Mouse (Mus musculus) embryonic facial prominence, embryonic 11.5 days (tissue): ENCODE results near the gene Nol4l. TPM values are rescaled to one million over a fixed set of nuclear protein-coding genes. Genes with fewer than 3 reads are reported as not detected.

ENCODE experiments used
- ATAC-seq: fragments of 200-750 bp; cut with Nextera tagmentation; replicated peaks from 2 replicates; pipeline ENCODE4 v1.8.0; 2017; ENCODE audit warnings: low read depth; ENCODE audit not compliant: insufficient number of reproducible peaks, low FRiP score, low TSS enrichment
- DNase-seq: peaks from one replicate; pipeline ENCODE4 v3.0.0-alpha.2; 2015; ENCODE audit warnings: low spot score
- H3K27ac ChIP-seq: fragments of 300-500 bp; sonication (generic); replicated peaks from 2 replicates; pipeline ENCODE4 v1.5.1; 2014; ENCODE audit warnings: mild to moderate bottlenecking, low read depth, low read length, control low read depth
- H3K27me3 ChIP-seq: fragments of 300-500 bp; sonication (generic); 2 replicates; pipeline ENCODE4 v1.6.1; 2014; ENCODE audit warnings: mild to moderate bottlenecking, low read length, moderate library complexity, mixed read lengths; ENCODE audit not compliant: control insufficient read depth, insufficient read depth
- H3K36me3 ChIP-seq: fragments of 300-500 bp; sonication (generic); replicated peaks from 2 replicates; pipeline ENCODE4 v1.6.1; 2014; ENCODE audit warnings: low read depth, mild to moderate bottlenecking, low read length, moderate library complexity, mixed read lengths; ENCODE audit not compliant: control insufficient read depth, insufficient read depth
- H3K4me1 ChIP-seq: fragments of 300-500 bp; sonication (generic); 2 replicates; pipeline ENCODE4 v1.6.1; 2014; ENCODE audit warnings: low read length, mixed read lengths; ENCODE audit not compliant: control insufficient read depth, insufficient read depth
- H3K4me2 ChIP-seq: fragments of 300-500 bp; sonication (generic); 2 replicates; pipeline ENCODE4 v1.6.1; 2014; ENCODE audit warnings: low read depth, mild to moderate bottlenecking, control low read depth, low read length, moderate library complexity
- H3K4me3 ChIP-seq: fragments of 300-500 bp; sonication (generic); 2 replicates; pipeline ENCODE4 v1.5.1; 2014; ENCODE audit warnings: low read depth, low read length, control low read depth
- H3K9ac ChIP-seq: fragments of 300-500 bp; sonication (generic); replicated peaks from 2 replicates; pipeline ENCODE4 v1.6.1; 2014; ENCODE audit warnings: mild to moderate bottlenecking, control low read depth, low read length
- H3K9me3 ChIP-seq: fragments of 300-500 bp; sonication (generic); replicated peaks from 2 replicates; pipeline ENCODE4 v1.6.1; 2016; ENCODE audit warnings: mild to moderate bottlenecking, low read length, inconsistent platforms, mixed read lengths; ENCODE audit not compliant: control insufficient read depth
- WGBS: fragments of 180-500 bp; shearing (Covaris S2); extraction: QIAGEN DNeasy Blood & Tissue Kit; methylation state at CpG from one replicate; pipeline ENCODE4 v1.1.7; 2014; 5-methylcytosine and 5-hydroxymethylcytosine counted together
- polyA plus RNA-seq: library from polyadenylated mRNA; unstranded; fragments of >200 nt; fragmentation: Nextera tagmentation; extraction: Ambion mirVana; gene quantifications from 2 replicates; pipeline ENCODE4 v1.2.1, GENCODE M21; 2014

Gene Nol4l
- polyA plus RNA-seq, 1 experiment from 2014 or later, result 17.6 TPM

DNA sequence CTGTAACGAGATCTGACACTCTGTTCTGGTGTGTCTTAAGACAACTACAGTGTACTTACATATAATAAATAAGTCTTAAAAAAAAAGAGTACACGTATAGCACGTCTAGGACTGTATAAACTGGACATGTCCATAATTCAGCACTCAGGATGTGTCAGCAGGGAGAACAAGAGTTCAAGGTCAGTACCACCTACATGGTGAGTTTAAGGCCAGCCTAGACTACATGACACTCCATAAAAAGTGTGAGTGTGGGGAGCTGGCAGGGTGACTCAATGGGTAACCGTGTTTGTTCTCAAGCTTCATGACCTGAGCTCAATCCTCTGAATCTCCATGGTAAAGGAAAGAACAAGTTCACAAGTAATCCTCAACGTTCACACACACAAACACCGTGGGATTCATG, 81.3 kb downstream of the Nol4l start:
- 87% methylated on average over 6 of the region's 6 CpGs for WGBS
- H3K9ac ChIP-seq, result no peak overlapping the region
- ATAC-seq, result no peak

DNA sequence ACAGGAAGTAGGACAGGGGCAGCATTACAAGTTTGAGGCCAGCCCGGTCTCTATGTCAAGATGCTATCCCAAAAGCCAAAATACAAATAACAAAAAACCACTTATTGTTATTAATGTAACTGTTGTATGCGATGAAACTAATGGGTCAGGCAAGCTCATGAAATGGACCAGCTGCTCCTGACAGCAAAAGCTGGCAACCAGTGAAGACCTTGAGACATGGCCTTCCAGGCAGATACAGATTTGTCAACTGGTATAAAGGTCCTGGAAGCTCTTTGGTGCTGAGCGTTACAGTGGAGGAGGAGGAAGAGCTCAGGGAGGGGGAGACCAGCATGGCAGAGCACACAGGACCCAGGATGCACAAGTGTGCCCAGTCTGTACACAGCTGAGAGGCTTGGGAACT, 82.1 kb downstream of the Nol4l start:
- no peak overlapping the region for H3K27ac ChIP-seq
- WGBS, result 75% methylated on average over 3 of the region's 3 CpGs
- H3K36me3 ChIP-seq, result no peaks in the 10 kb centered on the region
- peaks cover 2% of the 10 kb centered on the region for H3K4me1 ChIP-seq
- no peaks in the 10 kb centered on the region for H3K27me3 ChIP-seq
- no peak for ATAC-seq
- no peak for DNase-seq
- no peak overlapping the region for H3K4me2 ChIP-seq
- no peaks in the 10 kb centered on the region for H3K9me3 ChIP-seq
- H3K4me3 ChIP-seq, result no peak overlapping the region
- no peak overlapping the region for H3K9ac ChIP-seq

More for the DNA sequence above, 81.3 kb downstream of the Nol4l start:
- H3K36me3 ChIP-seq, result no peaks in the 10 kb centered on the region
- H3K4me2 ChIP-seq, result no peak overlapping the region
- DNase-seq, result no peak
- no peak overlapping the region for H3K27ac ChIP-seq
- H3K4me3 ChIP-seq, result no peak overlapping the region
- H3K27me3 ChIP-seq, result no peaks in the 10 kb centered on the region
- no peaks in the 10 kb centered on the region for H3K9me3 ChIP-seq
- H3K4me1 ChIP-seq, result no peaks in the 10 kb centered on the region

DNA sequence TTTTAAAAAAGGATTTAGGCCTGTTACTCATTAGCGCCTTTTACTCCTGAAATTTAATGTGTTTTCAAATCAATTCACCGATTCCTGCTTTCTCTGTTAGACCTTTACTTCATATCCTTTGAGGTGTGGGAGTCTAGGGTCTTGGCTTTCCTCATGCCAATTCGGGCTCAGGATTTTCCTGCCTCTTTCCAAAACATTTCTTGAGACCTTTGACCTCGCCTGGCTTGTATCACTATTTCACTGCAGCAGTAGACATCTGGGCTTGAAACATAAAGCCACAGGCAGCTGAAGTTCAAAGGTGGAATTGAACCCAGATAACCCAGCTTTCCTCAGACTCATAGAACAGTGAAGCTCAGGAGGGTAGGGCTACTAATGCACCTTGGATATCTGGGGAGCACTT, 83.3 kb downstream of the Nol4l start:
- 18% methylated on average over 4 of the region's 4 CpGs for WGBS
- DNase-seq, result peak; percentile 63
- Histone ChIP-seq H3K4me2 (no peak overlapping the region), H3K4me3 (no peak overlapping the region), H3K9me3 (no peaks in the 10 kb centered on the region), H3K36me3 (no peaks in the 10 kb centered on the region), H3K4me1 (peaks cover 6% of the 10 kb centered on the region), H3K27ac (no peak overlapping the region), H3K9ac (no peak overlapping the region), H3K27me3 (no peaks in the 10 kb centered on the region)
- ATAC-seq, result no peak

DNA sequence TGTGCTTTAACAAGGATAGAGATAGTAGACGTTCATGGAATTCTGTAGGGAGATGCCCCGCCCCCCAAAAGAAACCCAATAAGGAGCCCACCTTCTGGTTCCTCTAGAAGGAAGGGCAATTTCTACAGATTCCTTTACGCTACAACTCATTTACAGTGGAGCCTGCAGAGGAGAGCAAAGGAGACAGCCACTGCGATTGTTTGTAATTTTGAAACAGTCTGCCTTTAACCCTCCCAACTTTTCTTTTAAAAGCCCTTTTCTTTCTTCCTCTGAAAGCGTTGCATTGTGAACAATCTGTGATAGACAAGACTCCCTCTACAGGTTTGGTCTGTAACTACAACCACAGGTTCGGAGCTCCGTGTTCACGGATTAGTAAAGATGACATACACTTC, 83.8 kb downstream of the Nol4l start:
- WGBS, result under 1% methylated on average over 8 of the region's 8 CpGs
- H3K9me3 ChIP-seq, result no peaks in the 10 kb centered on the region
- ATAC-seq, result no peak
- H3K4me1 ChIP-seq, result peaks cover 10% of the 10 kb centered on the region
- peak overlapping the region; percentile 71 for H3K9ac ChIP-seq
- H3K27ac ChIP-seq, result peak overlapping the region; percentile 86
- no peaks in the 10 kb centered on the region for H3K36me3 ChIP-seq
- H3K27me3 ChIP-seq, result no peaks in the 10 kb centered on the region
- peak; percentile 91 for DNase-seq
- H3K4me2 ChIP-seq, result peak overlapping the region; percentile 95
- H3K4me3 ChIP-seq, result peak overlapping the region; percentile 83

DNA sequence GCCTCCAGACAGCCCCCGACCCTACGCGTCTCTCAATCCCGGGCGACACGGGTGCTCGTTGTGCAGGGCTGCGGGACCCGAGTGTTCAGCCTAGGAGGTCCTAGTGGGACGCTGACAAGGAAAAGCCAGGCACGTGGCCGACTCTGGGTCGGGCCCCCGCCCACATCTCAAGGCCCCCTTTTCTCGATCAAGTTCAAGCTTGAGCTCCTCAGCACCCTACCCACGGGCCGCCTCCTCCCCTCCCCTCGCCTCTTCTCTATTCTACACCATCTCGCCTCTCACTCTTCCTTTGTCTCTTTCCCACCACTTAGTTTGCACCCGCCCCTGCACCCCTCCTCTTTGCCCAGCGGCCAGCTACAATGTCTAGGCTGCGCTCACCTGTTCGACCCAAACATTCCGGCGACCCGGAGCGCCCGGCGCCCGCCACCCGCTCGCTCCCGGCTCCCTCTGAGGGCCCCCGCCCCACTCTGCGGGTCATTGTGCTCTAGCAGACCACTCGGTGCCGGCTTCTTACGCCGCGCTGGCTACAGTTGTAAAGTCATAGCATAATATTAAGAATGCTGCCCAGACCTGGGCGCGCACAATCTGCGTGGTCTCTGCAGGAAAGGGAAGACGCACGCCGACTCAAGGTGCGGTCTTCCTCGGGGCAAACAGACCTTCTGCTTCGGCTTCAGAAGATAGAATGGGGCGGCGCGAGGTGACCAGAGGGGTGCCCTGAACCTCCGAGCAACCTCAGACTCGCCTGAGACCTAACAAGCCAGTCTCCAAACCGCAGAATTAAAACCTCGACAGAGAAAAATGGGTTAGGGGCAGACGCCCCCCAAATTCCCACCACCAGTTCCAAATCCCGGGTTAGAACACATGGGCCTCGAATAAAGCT, 84.4 kb downstream of the Nol4l start:
- peak; percentile 54 for ATAC-seq
- Histone ChIP-seq H3K27ac (peak overlapping the region; percentile 86), H3K9ac (peak overlapping the region; percentile 71), H3K4me3 (peak overlapping the region; percentile 83), H3K4me2 (peak overlapping the region; percentile 95), H3K27me3 (no peaks in the 10 kb centered on the region), H3K9me3 (no peaks in the 10 kb centered on the region), H3K4me1 (peaks cover 10% of the 10 kb centered on the region), H3K36me3 (no peaks in the 10 kb centered on the region)
- under 1% methylated on average over 58 of the region's 59 CpGs for WGBS
- peak; percentile 70 for DNase-seq

DNA sequence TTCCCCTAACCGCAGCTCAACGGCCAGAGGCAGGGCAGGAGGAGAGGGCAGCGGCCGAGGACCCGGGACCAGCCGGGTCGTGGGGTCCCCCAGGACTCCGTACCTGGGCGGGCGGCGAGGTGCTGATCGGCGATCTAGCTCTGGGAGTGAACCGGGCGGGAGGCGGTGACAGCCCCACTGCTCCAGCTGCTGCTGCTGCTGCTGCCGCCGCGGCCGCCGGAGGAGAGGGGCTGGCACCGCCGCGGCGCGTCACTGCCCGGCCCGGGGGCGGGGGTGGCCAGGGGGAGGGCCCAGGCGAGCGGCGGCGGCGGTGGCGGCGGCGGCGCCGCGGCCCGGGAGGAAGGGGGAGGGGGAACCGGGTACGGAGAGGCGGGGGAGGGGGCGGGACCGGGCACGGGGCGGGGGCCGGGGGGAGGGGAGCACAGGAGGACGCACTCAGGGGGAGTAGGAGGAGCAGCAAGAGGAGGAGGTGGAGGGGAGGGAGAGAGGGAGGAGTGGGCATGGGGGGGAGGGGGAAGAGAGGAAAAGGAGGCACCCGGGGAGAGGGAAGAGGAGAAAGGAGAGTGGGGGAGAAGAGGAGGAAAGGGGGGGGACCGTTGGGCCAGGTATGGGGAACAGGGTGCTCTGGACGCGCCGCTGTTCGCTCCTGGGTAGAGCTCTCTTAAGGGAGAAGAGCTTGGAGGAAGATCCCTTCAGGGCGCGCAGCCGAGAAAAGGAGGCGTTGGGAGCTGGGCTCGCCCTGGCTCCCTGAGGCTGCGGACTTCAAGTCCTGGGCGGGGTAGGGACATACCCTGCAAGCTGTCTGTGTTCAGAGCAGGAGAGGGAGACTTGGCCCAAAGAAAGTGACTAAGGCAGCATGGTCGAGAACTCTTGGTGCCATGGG, 85.3 kb downstream of the Nol4l start:
- Histone ChIP-seq H3K36me3 (no peaks in the 10 kb centered on the region), H3K4me2 (peak overlapping the region; percentile 95), H3K9ac (peak overlapping the region; percentile 71), H3K27me3 (no peaks in the 10 kb centered on the region), H3K4me1 (peaks cover 12% of the 10 kb centered on the region), H3K27ac (peak overlapping the region; percentile 86), H3K4me3 (peak overlapping the region; percentile 83), H3K9me3 (no peaks in the 10 kb centered on the region)
- peak; percentile 88 for DNase-seq
- WGBS, result under 1% methylated on average over 32 of the region's 64 CpGs
- peak; percentile 53 for ATAC-seq

DNA sequence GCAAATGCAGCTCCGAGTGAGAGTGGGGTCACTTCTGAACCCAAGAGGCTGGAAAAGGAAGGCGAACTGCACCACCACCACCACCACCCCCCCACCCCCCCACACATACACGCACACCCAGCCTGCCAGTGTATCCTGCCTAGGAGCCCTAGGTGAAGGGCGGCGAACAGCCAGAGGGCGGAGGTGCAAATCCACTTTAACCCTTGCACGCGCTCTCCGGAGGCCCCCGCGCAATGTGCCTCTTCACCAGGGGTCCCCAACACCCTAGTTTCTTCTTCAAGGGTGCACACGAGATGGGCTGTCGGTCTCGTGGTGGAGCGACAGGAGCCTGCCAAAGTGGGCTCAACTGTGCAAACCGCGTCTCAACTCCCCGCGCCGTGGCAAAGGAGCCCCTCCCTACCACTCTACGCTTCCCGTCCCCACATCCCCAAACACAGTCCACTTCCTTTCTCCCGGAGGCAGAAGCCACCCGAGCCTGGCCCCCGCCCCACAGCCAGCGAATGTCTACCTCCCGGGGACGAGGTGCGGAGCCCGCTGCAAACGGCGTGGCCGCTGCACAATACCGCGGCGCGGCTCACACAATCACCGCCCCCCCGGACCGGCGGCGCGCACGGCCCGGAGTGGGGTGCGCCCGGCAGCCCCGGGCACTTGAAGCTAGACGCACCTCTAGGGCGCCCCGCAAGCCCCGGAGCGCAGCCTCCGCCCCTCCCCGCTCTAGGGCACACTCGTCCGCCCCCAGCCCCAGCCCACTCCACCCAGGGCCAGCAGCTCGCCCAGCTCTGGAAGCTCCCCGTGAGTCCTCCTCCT, 86.1 kb downstream of the Nol4l start:
- under 1% methylated on average over 51 of the region's 59 CpGs for WGBS
- DNase-seq, result peak; percentile 53

More for the DNA sequence above, 86.1 kb downstream of the Nol4l start:
- Histone ChIP-seq H3K4me3 (peak overlapping the region; percentile 83), H3K27ac (peak overlapping the region; percentile 86), H3K4me1 (peaks cover 12% of the 10 kb centered on the region), H3K27me3 (no peaks in the 10 kb centered on the region), H3K4me2 (peak overlapping the region; percentile 95), H3K9me3 (no peaks in the 10 kb centered on the region), H3K9ac (peak overlapping the region; percentile 71), H3K36me3 (no peaks in the 10 kb centered on the region)
- peak; percentile 65 for ATAC-seq
